Mouse (Mus musculus) C2C12 (cell line): ENCODE results near the gene Mef2c.

Experiments
- CEBPB ChIP-seq: IDR thresholded peaks from one replicate; pipeline ENCODE4 v1.6.1; 2011; ENCODE audit warnings: low read depth, mild to moderate bottlenecking, control low read depth, moderate library complexity
- CTCF ChIP-seq: IDR thresholded peaks from one replicate; pipeline ENCODE4 v1.5.1; 2011; ENCODE audit not compliant: control insufficient read depth, insufficient read depth, insufficient read length
- FOSL1 ChIP-seq: IDR thresholded peaks from one replicate; pipeline ENCODE4 v1.8.0; 2011; ENCODE audit warnings: mild to moderate bottlenecking, low read length; ENCODE audit not compliant: poor library complexity, insufficient read depth, severe bottlenecking
- MAX ChIP-seq: IDR thresholded peaks from one replicate; pipeline ENCODE4 v1.6.1; 2011; ENCODE audit warnings: mild to moderate bottlenecking, control low read depth
- USF1 ChIP-seq: IDR thresholded peaks from one replicate; pipeline ENCODE4 v1.6.1; 2011; ENCODE audit warnings: low read depth, mild to moderate bottlenecking, control low read depth, moderate library complexity

DNA sequence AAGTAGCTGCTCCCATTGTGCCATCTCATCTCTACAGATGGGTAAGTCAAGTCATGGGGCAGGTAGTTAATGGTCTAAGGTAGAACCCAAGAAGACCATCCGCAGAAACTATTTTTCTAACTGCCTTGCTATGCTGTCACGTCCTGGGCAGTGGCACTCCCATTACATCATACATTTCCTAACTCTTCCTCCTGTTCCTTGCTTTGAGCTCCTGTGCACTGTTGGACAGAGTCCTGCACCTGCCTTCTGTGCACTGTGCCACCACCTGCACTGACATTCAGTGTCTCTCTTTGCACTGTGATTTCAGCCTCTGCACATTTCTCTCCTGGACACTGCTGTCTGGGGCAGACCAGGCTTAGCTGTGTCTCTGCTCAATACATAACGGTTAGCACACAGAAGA is 134.9 kb downstream of the Mef2c start:
- no peak for TF ChIP-seq CEBPB
- no peak for TF ChIP-seq USF1
- no peak for TF ChIP-seq CTCF
- TF ChIP-seq MAX = no peak
- TF ChIP-seq FOSL1 = no peak
